9 mouse cellular contexts compared by ENCODE assay signal in the genomic region with DNA sequence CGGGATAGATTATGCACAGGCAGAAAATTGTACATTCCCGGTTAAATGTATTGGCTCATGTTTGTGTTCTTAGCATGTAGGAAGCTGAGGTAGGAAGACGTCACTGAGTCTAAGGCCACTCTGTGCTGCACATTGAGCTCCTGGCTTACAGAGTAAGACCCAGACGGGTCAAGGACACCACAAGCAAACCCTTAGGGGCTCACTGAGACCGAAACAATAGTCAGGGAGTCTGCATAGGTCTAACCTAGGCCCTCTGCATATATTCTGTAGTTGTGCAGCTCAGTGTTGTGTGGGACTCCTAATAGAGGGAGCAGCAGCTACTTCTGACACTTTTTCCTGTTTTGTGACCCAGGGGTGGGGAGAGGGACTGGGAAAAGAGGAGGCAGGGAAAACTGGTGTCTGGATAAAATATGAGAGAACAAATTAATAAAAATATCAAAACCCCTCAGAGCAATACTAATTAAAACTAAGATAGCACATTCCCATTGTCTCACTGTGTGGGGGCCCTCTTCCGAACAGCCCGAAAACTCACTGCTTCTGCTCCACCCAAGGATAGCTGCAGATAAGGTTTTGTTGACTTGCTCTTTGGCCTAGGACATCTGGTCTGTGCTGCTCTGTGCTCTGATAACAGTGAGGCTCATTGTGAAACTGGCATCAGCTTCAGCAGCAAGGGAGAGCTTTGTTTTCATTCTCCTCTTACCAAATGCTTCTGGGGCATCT. TPM values are rescaled to one million over a fixed set of nuclear protein-coding genes. Genes with fewer than 3 reads are reported as not detected.
DNase-seq lines count a peak whose midpoint lies in the region; ATAC-seq and TF ChIP-seq lines count a peak whose summit lies in the region.
"Had no signal": no experiment of that assay in that cellular context is flagged by ENCODE, and none has a peak within 500 bp of the region (broad histone marks: within the 10 kb centered on the region; RNA-seq: fewer than 3 reads in every experiment).

No protein-coding gene starts in this region.

- peaks cover 9% of the 10 kb centered on the region for H3K4me1 ChIP-seq in cerebellum, adult 2 months (ENCODE audit: control insufficient read depth, insufficient read depth, low read length)
- H3K4me1 ChIP-seq in midbrain, embryonic 10.5 days = peaks cover 10% of the 10 kb centered on the region
- H3K4me1 ChIP-seq in midbrain, postnatal 0 days (ENCODE audit: insufficient read depth, low read length) = no peaks in the 10 kb centered on the region

- H3K27me3 ChIP-seq in cerebellum, adult 2 months (ENCODE audit: control insufficient read depth, insufficient read depth, low read length) = no peaks in the 10 kb centered on the region; the same call in 1 of the 2 replicates
- no peaks in the 10 kb centered on the region for H3K27me3 ChIP-seq in midbrain, embryonic 10.5 days (ENCODE audit: low read depth, poor library complexity, severe bottlenecking)
- H3K27me3 ChIP-seq in midbrain, postnatal 0 days (ENCODE audit: insufficient read depth, low read length) = no peaks in the 10 kb centered on the region

- H3K9ac ChIP-seq in midbrain, postnatal 0 days (replicated peaks; ENCODE audit: low read length, poor library complexity, severe bottlenecking) = no peak overlapping the region

- 0 out of 2 replicates have a peak, but pooled peaks cover 2% of the 10 kb centered on the region for H3K36me3 ChIP-seq in midbrain, embryonic 10.5 days
- H3K36me3 ChIP-seq in midbrain, postnatal 0 days (ENCODE audit: insufficient read depth, low read length) = peaks cover 12% of the 10 kb centered on the region

- no peaks in the 10 kb centered on the region for H3K9me3 ChIP-seq in midbrain, embryonic 10.5 days (replicated peaks)
- H3K9me3 ChIP-seq in midbrain, postnatal 0 days (ENCODE audit: low read length) = no peaks in the 10 kb centered on the region

- DNase-seq in cerebellum, adult 2 months = no peak
- no peak for DNase-seq in cerebellum, postnatal 36 days
- DNase-seq in midbrain, embryonic 10.5 days (ENCODE audit: low spot score) = no peak
- no peak for DNase-seq in midbrain, postnatal 0 days (ENCODE audit: low spot score)
- peak; percentile 64 for DNase-seq in large intestine, adult 2 months (ENCODE audit: low read depth, low spot score)
- DNase-seq in yolk sac, embryonic 10.5 days (ENCODE audit: low spot score) = peak; percentile 82
- no peak for DNase-seq in cerebellum, adult 9-10 months
- DNase-seq in thymus, postnatal 14 days = no peak
- DNase-seq: adrenal gland, postnatal 36 days had no signal

- TF ChIP-seq CTCF in cerebellum, adult 2 months (IDR thresholded peaks at IDR 0.05; ENCODE audit: borderline replicate concordance, insufficient read depth, low read depth, low read length) = no peak
- TF ChIP-seq CTCF in midbrain, postnatal 0 days (IDR thresholded peaks at IDR 0.05) = no peak

- WGBS in cerebellum, adult 2 months = 90% methylated on average over 7 of the region's 7 CpGs
- 82% methylated on average over 7 of the region's 7 CpGs for WGBS in midbrain, embryonic 10.5 days
- 79% methylated on average over 7 of the region's 7 CpGs for WGBS in midbrain, postnatal 0 days
- WGBS in large intestine, adult 2 months = 40% methylated on average over 7 of the region's 7 CpGs

- H3K4me3 ChIP-seq in cerebellum, adult 2 months (replicated peaks; ENCODE audit: insufficient read depth, low read depth, low read length) = no peak overlapping the region
- no peak overlapping the region for H3K4me3 ChIP-seq in midbrain, embryonic 10.5 days
- H3K4me3 ChIP-seq in midbrain, postnatal 0 days (ENCODE audit: low read depth, low read length) = no peak overlapping the region

- H3K4me2 ChIP-seq in midbrain, postnatal 0 days (ENCODE audit: low read depth, low read length, poor library complexity, severe bottlenecking) = no peak overlapping the region

- no peak for ATAC-seq in midbrain, postnatal 0 days (ENCODE audit: low FRiP score)

- no peak for TF ChIP-seq POLR2A in cerebellum, adult 2 months (IDR thresholded peaks at IDR 0.05; ENCODE audit: borderline replicate concordance, insufficient read depth, low read length)

- 0 out of 2 replicates have a peak overlapping the region, but pooled peaks have one; percentile 50 for H3K27ac ChIP-seq in cerebellum, adult 2 months (ENCODE audit: insufficient read depth, low read length)
- H3K27ac ChIP-seq in midbrain, embryonic 10.5 days (replicated peaks) = peak overlapping the region; percentile 46; the same call in 1 of the 2 replicates
- H3K27ac ChIP-seq in midbrain, postnatal 0 days (ENCODE audit: low read depth, low read length) = no peak overlapping the region

RNA-seq across cellular contexts. Expression of gene Pdlim1, which starts 25.6 kb away (rescaled TPM):
- 20.1 and 23.2 TPM in 2 replicates for polyA plus RNA-seq in cerebellum, adult 2 months (2012; rRNA removed)
- 97.3 and 109 TPM in 2 replicates for polyA plus RNA-seq in midbrain, embryonic 10.5 days (2016; fragmentation: Nextera tagmentation; extraction: Ambion mirVana)
- 0.71 and 1.5 TPM in 2 replicates for total RNA-seq in midbrain, postnatal 0 days (2014; rRNA removed)
- 4.4 and 4.5 TPM in 2 replicates for polyA plus RNA-seq in midbrain, postnatal 0 days (2015; fragmentation: Nextera tagmentation; extraction: Ambion mirVana)
- polyA plus RNA-seq in large intestine, adult 2 months (2012; rRNA removed) = 497 and 506 TPM in 2 replicates

Comparison
In these comparisons a context has a peak if more than half of its experiments do, and no peak if none do; other contexts are left out.
1. DNase-seq: peak in large intestine, adult 2 months (single experiment) and yolk sac, embryonic 10.5 days (single experiment); none in cerebellum, adult 2 months (0 of 2), cerebellum, postnatal 36 days (0 of 2), midbrain, embryonic 10.5 days (single experiment), midbrain, postnatal 0 days (single experiment), cerebellum, adult 9-10 months (single experiment) and thymus, postnatal 14 days (single experiment).